Mouse (Mus musculus) ES-Bruce4 (cell line): Measurements from ENCODE around the gene Tpst1.

Source experiments
- CTCF ChIP-seq: IDR thresholded peaks from one replicate; pipeline ENCODE4 v1.8.1; 2011; ENCODE audit warnings: low read depth, low read length
- POLR2A ChIP-seq: IDR thresholded peaks from one replicate; pipeline ENCODE4 v1.8.1; 2011; ENCODE audit warnings: low read length; ENCODE audit not compliant: insufficient read depth

DNA sequence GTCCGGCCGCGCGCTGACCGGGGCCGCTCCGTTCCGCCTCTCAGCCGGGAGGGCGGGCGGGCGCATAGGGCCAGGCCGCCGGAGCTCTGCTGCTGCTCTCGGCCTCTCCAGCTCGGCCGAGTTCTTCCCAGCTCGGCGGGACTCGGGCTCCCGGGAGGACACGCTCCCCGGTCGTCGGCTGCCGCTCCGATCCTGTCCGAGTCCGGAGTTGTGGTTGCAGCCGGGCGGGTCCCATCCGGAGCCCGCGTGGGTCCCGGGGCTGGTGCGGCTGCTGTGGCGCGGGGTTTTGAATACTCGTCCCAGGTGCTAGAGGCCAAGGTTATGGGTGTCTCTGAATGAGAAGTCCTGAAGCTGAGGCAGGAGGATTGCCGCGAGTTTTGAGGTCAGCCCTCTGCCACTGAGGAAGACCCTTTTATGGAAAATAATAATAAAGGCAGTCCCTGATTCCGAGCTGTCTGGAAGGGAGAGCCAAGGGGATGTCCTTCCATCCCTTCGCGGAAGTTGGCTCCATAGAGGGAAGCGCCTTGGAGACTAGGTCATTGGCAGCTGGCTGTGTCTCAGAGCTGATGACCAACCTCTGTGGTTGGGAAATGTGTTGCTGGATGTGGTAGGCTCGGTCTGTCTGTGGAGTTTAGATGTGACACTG is 99.0 kb downstream of the Tpst1 start:
- TF ChIP-seq POLR2A, result no peak
- no peak for TF ChIP-seq CTCF
